Mouse (Mus musculus): ENCODE data around the gene Ramp1.

The Ramp1 gene

DNA sequence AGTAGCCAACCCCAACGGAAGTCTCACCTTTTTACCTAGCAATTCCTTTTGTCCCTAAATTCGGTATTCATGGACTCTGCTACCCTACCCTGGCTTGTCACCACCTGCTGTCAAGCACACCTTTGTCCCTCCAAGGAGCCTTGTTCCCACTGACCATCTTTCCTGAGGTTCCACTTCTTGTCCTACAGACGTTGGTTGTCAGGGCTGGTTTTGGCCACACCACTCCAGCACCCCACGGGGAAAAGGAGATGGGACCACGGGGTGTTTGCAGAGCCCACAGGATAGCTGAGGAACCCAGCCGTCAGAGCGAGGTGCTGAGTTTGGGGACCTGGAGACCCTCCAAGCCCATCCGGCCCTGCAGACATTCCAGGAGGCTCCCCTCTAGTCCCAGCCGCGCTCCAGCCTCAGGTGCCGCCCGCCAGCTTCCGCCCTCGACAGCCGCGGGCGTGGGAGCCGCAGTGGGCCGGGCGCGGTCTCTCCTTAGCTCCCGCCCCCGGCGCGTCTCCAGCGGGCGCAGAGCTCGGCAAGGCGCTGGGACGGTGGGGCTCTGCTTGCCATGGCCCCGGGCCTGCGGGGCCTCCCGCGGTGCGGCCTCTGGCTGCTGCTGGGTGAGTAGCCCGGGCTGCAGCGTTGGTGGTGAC is at the start of gene Ramp1:
Gene Ramp1 (plus strand): TSS at position 290 of the 641 bp plus-strand sequence.
- in situ Hi-C loops (cut with MboI; ENCODE audit: unreplicated experiment in 2 of 2) = loop anchor here (5.0 kb wide), 2 partner anchors 58 to 63 kb away; no protein-coding TSS in a partner anchor

GRCm38 (mm10) chr1:91137036-91137435 is 42.6 kb upstream of the Ramp1 start:
- in situ Hi-C loops (cut with MboI; ENCODE audit: unreplicated experiment in 2 of 2) = no loop called here

DNA sequence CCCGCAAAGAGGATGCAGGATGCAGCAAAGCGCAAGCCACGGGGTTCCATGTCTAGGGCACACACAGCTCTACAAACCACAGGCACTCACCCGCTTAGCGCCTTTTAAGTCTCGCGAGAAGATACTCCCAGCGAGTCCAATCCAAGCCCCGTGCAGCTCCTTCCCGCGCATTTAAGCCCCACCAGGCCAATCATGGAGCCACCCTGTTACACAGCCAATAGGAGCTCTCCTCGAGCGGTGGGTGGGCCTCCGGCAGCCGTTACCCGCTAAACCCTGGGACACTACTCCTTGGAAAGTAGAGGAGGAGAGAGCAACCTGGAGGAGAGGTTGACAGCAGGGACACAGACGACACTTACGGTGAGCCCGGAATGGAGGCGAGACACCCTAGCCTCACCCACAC is 34.8 kb upstream of the Ramp1 start, which contains the start of gene Rbm44:
Gene Rbm44 (plus strand): TSS at position 277 of the 400 bp plus-strand sequence.
- in situ Hi-C loops (cut with MboI; ENCODE audit: unreplicated experiment in 2 of 2) = no loop called here

- in situ Hi-C loops (cut with MboI; ENCODE audit: unreplicated experiment in 2 of 2) = no loop called here
Measured at GRCm38 (mm10) chr1:91151509-91151908, 28.1 kb upstream of the Ramp1 start.

- in situ Hi-C loops (cut with MboI; ENCODE audit: unreplicated experiment in 2 of 2) = no loop called here
Measured at GRCm38 (mm10) chr1:91166798-91167197, 12.8 kb upstream of the Ramp1 start.

DNA sequence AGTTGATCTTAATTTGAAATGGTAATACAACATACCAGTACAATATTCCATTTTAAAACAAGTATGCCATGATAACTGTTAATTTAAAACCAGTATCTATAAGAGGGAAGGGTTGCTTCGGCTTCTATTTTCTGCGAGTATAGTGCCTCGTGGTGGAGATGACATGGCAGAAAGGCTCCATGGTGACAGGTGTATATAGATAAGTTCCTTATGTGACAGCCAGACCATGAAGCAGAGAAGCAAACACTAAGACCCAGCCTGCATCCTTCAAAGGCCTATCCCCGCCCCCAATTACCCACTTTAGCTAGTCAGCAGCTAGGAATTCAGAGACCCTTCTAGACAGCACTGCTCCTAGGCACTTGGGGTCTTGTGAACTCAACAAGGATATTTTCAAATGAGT is 10.5 kb upstream of the Ramp1 start:
- in situ Hi-C loops (cut with MboI; ENCODE audit: unreplicated experiment in 2 of 2) = no loop called here

DNA sequence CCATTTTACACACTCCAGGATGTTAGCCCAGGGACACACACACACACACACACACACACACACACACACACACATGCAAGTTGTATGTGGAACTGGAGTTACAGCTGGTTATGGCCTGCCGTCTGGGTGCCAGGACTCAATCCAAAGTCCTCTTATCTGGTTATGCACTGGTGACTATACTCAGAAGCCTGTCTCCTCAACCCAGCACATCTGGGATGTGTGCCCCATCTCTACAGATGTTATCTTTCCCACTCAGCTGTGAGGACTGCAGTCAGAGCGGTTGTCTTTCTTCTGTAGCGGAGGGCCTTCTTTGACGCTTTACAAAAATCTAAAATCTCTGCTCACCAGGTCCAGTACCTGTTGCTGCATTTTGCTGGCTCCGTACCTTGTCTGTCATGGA is 4.8 kb upstream of the Ramp1 start:
- in situ Hi-C loops (cut with MboI; ENCODE audit: unreplicated experiment in 2 of 2) = no loop called here

DNA sequence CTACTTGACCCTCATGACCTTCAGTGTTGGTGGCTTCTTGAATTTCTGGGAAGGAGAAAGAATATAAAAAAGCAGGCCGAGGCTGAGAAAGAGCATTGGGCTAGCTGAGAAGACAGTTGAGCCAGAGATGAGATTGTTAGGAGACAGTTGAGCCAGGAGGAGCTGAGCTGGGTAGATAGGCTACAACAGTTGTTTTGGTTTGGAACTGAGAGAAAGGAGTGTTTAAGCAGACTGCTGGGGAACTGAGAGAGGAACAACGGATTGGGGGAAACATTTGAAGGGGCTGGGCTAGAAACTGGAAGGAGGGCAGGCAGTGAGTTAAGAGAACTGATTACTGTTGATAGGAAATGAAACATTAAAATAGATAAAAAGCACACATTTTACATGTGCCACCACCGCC is 3.6 kb upstream of the Ramp1 start:
- in situ Hi-C loops (cut with MboI; ENCODE audit: unreplicated experiment in 2 of 2) = no loop called here

- in situ Hi-C loops (cut with MboI; ENCODE audit: unreplicated experiment in 2 of 2) = no loop called here
Measured at GRCm38 (mm10) chr1:91176871-91177270, 2.8 kb upstream of the Ramp1 start.

GRCm38 (mm10) chr1:91179086-91179485 is 536 bp upstream of the Ramp1 start:
- in situ Hi-C loops (cut with MboI; ENCODE audit: unreplicated experiment in 2 of 2) = no loop called here

GRCm38 (mm10) chr1:91180174-91180565 is 548 bp downstream of the Ramp1 start:
- in situ Hi-C loops (cut with MboI; ENCODE audit: unreplicated experiment in 2 of 2) = loop anchor here (5.0 kb wide), 2 partner anchors 57 to 62 kb away; no protein-coding TSS in a partner anchor

DNA sequence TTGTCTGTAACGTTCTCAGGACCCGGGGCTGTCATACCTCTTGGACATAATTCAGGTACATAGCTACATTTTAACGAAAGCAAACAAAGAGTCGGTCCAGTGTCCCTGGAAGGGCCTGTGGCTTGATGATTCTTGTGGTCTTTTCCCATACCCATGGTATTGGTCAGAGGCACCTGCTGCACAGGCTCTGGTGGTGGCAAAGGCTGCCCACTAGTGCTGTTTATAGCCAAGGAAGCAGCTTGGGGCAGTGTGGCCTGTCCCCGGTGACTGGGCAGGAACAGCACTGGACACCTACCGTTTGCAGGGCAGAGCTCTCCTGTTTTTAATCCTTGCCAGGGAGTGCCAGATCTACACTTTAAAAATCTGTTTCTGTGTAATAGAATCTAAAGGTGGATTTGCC is 1.1 kb downstream of the Ramp1 start:
- in situ Hi-C loops (cut with MboI; ENCODE audit: unreplicated experiment in 2 of 2) = loop anchor here (5.0 kb wide), 2 partner anchors 57 to 62 kb away; no protein-coding TSS in a partner anchor

DNA sequence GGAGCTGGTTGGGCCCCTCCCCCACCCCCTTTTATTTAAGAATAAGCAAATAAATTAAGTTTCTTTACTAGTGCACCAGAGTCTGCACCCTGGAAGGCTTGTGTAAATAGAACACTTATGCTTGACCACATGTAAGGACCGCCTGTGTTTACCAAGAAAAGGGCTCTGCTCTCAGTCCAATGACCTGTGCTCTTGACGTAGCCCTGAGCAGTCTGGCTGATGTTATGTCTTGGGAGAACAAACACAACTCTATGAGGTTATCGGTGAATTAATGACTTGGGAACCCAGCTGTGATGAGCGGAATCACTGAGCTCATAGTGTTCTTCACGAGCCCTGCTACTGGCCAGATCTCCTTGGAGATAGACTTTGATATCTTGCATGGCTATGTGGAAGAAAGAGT is 1.6 kb downstream of the Ramp1 start:
- in situ Hi-C loops (cut with MboI; ENCODE audit: unreplicated experiment in 2 of 2) = loop anchor here (5.0 kb wide), 2 partner anchors 56 to 61 kb away; no protein-coding TSS in a partner anchor

DNA sequence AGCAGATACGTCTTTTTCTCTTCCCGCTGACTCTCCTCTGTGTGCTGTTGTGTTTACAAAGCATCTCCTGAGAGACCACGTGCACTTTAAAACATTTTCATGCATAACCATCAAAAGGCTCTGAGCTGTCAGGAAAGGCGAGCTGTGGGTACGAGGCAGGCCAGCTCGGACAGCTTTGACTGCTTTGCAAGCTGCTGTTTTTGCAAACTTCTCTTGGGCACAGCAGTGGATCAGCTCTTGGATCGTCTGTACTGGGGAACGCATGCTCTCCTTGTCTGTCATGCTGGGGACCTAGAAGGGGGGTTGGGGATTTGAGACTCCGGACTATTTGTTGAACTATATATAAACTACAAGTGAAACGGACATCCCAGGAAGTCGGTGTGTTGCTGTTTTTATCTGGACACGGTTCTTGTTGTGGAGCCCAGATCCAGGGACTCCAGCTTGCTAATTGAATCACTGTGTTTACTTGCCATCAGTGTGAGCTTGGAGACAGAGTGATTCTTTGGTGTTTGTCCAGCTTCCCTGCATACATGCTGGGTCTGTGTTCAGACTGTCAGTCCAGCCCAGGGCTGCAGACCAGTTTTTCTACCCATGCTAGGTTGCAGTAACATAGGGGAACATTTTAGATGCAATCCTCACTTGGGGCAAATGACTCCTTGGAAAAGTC is 2.3 kb downstream of the Ramp1 start:
- in situ Hi-C loops (cut with MboI; ENCODE audit: unreplicated experiment in 2 of 2) = loop anchor here (5.0 kb wide), 2 partner anchors 55 to 60 kb away; no protein-coding TSS in a partner anchor

GRCm38 (mm10) chr1:91183305-91183704 is 3.7 kb downstream of the Ramp1 start:
- in situ Hi-C loops (cut with MboI; ENCODE audit: unreplicated experiment in 2 of 2) = loop anchor here (5.0 kb wide), 2 partner anchors 54 to 59 kb away; no protein-coding TSS in a partner anchor

DNA sequence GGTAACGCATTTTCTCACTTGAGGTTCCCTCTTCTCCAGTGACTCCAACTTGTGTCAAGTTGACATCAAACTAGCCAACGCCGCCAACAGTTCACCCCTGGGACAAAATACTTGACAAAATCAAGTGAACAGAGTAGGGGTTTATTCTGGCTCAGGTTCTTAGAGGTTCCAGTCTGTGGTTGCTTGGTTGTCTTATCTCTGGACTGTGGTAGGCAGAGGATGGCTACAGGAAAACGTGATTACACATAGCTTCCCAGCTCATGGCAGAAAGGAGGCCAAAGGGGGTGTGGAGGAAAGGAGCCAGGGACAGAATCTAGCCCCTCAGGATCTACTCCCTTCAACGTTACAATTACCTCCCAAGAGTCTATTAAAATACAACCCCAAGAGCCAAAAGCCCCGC is 7.1 kb downstream of the Ramp1 start:
- in situ Hi-C loops (cut with MboI; ENCODE audit: unreplicated experiment in 2 of 2) = no loop called here

DNA sequence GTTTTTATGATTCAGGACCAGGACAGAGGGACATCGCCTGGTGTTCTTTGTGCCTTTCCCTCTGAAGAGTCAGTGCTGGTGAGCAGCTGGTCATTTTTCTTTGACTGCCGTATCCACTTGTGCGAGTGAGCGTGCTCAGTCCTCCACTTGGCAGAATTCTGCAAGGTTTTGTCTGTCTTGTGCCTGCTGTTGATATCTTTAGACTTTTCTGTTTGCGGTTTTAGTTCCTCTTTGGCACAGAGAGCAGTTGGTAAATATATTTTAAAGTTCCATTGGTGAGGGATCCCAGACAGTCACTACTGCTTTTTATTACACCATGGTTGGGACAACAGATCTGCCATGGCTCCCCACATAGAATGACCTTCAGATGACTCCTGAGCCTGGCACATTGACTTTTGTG is 7.7 kb downstream of the Ramp1 start:
- in situ Hi-C loops (cut with MboI; ENCODE audit: unreplicated experiment in 2 of 2) = no loop called here

GRCm38 (mm10) chr1:91187786-91188640 is 8.4 kb downstream of the Ramp1 start:
- in situ Hi-C loops (cut with MboI; ENCODE audit: unreplicated experiment in 2 of 2) = no loop called here

DNA sequence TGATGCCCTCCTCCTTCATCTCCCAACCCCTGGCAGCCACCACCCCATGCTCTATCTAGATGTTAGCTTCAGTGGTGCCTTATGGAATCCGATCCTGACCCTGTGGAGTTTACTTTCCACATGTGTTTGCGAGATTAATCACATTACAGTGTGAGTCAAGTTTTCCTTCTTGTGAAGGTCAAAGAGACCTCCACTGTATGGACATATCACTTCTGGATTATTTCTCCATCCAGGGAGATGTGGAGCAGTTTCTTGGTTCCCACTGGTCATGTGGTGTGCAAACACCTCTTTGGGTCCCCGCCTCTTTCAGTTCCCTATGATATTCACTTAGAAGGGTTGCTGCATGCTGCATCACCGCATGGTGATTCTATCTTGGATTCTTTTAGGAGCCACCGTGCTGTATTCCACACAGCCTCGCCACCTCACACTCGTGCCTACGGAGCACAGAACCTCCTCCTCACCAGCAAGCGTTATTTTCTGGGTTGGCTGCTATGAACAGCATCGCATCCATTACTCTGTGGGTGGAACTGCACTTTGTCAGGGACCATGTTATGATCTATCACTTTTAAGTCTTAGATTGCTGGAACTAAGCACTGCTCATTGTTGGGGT is 9.3 kb downstream of the Ramp1 start:
- in situ Hi-C loops (cut with MboI; ENCODE audit: unreplicated experiment in 2 of 2) = no loop called here

- in situ Hi-C loops (cut with MboI; ENCODE audit: unreplicated experiment in 2 of 2) = no loop called here
Measured at GRCm38 (mm10) chr1:91192184-91192583, 12.6 kb downstream of the Ramp1 start.

- in situ Hi-C loops (cut with MboI; ENCODE audit: unreplicated experiment in 2 of 2) = no loop called here
Measured at GRCm38 (mm10) chr1:91193242-91193641, 13.6 kb downstream of the Ramp1 start.
